Mouse (Mus musculus) heart, postnatal 0 days (tissue): Measurements from ENCODE around the gene Spindoc. TPM values are rescaled to one million over a fixed set of nuclear protein-coding genes. Genes with fewer than 3 reads are reported as not detected.
A peak's percentile ranks its signal among the peaks of the same experiment; 100 is the strongest.
"Not testable (repeated sequence)": the region's sequence is repeated elsewhere in the genome, so short reads cannot be mapped to it uniquely, and the experiment has no call there.

ENCODE experiments used
- ATAC-seq: fragments of 200-750 bp; cut with Nextera tagmentation; 2 replicates; pipeline ENCODE4 v1.8.0; 2017; ENCODE audit warnings: low read depth, moderate number of reproducible peaks, moderate library complexity; ENCODE audit not compliant: insufficient read depth
- DNase-seq: peaks from one replicate; pipeline ENCODE4 v3.0.0-alpha.2; 2016; ENCODE audit warnings: low spot score
- H3K27ac ChIP-seq: fragments of 300-500 bp; sonication (generic); 2 replicates; pipeline ENCODE4 v1.5.1; 2014; ENCODE audit warnings: low read depth, mild to moderate bottlenecking
- H3K27me3 ChIP-seq: fragments of 300-500 bp; sonication (generic); 2 replicates; pipeline ENCODE4 v1.6.1; 2014; ENCODE audit warnings: low read length, mixed read lengths; ENCODE audit not compliant: control insufficient read depth, insufficient read depth
- H3K36me3 ChIP-seq: fragments of 300-500 bp; sonication (generic); replicated peaks from 2 replicates; pipeline ENCODE4 v1.6.1; 2014; ENCODE audit warnings: low read length, mixed read lengths; ENCODE audit not compliant: control insufficient read depth, insufficient read depth
- H3K4me1 ChIP-seq: fragments of 300-500 bp; sonication (generic); 2 replicates; pipeline ENCODE4 v1.6.1; 2014; ENCODE audit warnings: antibody characterized with exemption; ENCODE audit not compliant: control insufficient read depth, insufficient read depth
- H3K4me2 ChIP-seq: fragments of 300-500 bp; sonication (generic); 2 replicates; pipeline ENCODE4 v1.6.1; 2014; ENCODE audit warnings: low read depth, mild to moderate bottlenecking, low read length, moderate library complexity
- H3K4me3 ChIP-seq: fragments of 300-500 bp; sonication (generic); 2 replicates; pipeline ENCODE4 v1.5.1; 2014; ENCODE audit warnings: low read depth, low read length
- H3K9ac ChIP-seq: fragments of 300-500 bp; sonication (generic); replicated peaks from 2 replicates; pipeline ENCODE4 v1.6.1; 2014; ENCODE audit warnings: low read depth, low read length, mixed read lengths
- H3K9me3 ChIP-seq: fragments of 300-500 bp; sonication (generic); replicated peaks from 2 replicates; pipeline ENCODE4 v1.6.1; 2016; ENCODE audit warnings: low read length; ENCODE audit not compliant: control insufficient read depth
- CTCF ChIP-seq: IDR thresholded peaks from 2 replicates; pipeline ENCODE4 v1.5.1; 2016; ENCODE audit warnings: antibody characterized with exemption, control low read depth, low read depth
- EP300 ChIP-seq: IDR thresholded peaks from 2 replicates; pipeline ENCODE4 v1.6.1; 2016; ENCODE audit warnings: antibody characterized with exemption, low read depth
- WGBS: fragments of 180-500 bp; shearing (Covaris S2); extraction: QIAGEN DNeasy Blood & Tissue Kit; methylation state at CpG from one replicate; pipeline ENCODE4 v1.1.7; 2014; 5-methylcytosine and 5-hydroxymethylcytosine counted together
- polyA plus RNA-seq: library from polyadenylated mRNA; unstranded; fragments of >200 nt; fragmentation: Nextera tagmentation; extraction: Ambion mirVana; gene quantifications from 2 replicates; pipeline ENCODE4 v1.2.1, GENCODE M21; 2015
- total RNA-seq: library from RNA; depleted of rRNA; stranded (reverse); fragments of >200 nt; gene quantifications from 2 replicates; pipeline ENCODE4 v1.2.3, GENCODE M21; 2014; ENCODE audit warnings: low replicate concordance

Spindoc gene
- total and polyA plus RNA-seq, 2 experiments from 2014 or later: 13.7 to 38.7 TPM

DNA sequence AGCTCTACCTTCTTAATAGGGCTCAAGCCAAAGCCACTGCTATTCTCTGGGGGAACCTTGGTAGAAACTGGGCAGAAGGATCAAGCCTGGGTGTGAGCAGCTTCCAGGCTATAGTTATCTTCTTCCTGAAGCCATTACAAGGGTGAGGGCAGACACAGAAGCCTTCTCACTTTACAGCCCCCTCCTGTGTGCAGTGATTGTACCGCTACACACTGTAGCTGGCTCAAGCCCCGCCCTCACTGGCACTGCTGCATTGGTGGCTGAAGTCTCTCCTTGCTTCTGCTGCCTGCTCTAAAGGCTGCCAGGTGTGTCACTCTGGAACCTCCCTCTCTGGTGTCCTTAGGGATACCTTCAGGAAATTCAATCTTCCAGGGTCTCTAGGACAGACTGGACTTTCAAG lies 29.6 kb upstream of the Spindoc start:
- Histone ChIP-seq H3K27me3 (no peaks in the 10 kb centered on the region), H3K36me3 (no peaks in the 10 kb centered on the region), H3K27ac (no peak overlapping the region), H3K9ac (no peak overlapping the region), H3K9me3 (no peaks in the 10 kb centered on the region), H3K4me3 (no peak overlapping the region), H3K4me2 (no peak overlapping the region), H3K4me1 (peaks cover 10% of the 10 kb centered on the region)
- TF ChIP-seq CTCF (no peak), EP300 (no peak)
- DNase-seq (no peak), ATAC-seq (no peak)
- WGBS: 41% methylated on average over 2 of the region's 2 CpGs

DNA sequence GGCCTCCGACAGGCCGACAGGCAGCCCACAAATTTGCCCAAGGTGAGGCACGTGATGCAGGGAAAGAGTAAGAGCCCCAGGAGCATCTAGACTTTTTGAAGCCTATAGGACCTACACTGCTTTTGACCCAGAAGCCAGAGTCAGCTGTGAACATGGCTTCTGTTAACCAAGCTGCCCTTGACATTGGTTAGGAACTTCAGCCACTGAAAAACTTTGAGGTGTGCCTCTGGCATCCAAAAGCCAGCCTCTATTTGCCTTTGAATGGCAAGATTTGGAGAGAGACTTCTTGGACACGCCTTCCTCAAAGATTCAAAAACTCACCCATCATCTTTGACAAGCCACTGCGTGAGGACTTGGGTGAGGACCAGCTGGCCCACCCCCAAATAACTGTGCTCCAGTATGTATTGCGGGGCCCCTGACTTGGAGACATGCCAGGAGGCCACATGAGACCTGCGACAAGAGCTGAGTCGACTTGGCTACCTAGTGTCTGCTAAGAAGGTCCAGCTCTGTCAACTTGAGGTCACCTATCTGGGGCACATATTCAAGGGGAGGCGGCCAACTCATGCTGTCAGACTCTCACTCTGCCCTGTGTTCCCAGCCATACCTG lies 21.9 kb upstream of the Spindoc start:
- ATAC-seq: no peak

DNA sequence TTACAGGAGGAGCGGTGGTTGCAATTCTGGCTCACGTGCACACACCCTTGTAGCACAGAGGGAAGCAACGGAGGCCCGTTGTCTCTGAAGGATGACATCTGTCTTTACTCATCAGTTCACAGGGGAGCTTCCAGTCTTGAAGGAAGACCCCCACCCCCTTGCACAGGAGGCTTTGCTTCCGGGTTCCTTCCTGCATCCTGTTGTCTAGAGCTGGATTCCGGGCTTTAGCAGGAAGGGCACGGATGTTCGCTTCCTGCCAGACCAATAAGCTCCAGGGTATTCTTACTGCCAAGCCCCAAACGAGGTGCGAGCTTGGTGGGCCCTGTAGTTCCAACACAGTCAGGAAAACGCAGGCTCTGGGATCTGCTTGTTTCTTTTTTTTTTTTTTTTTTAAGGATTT lies 17.8 kb upstream of the Spindoc start:
- no peak overlapping the region for H3K4me3 ChIP-seq
- H3K9ac ChIP-seq: no peak overlapping the region
- TF ChIP-seq EP300: no peak
- TF ChIP-seq CTCF: no peak
- peak overlapping the region; percentile 4; the same call in 1 of the 2 replicates for H3K4me2 ChIP-seq
- H3K36me3 ChIP-seq: no peaks in the 10 kb centered on the region
- peak; percentile 48 for ATAC-seq
- 0 out of 2 replicates have a peak, but pooled peaks cover 5% of the 10 kb centered on the region for H3K4me1 ChIP-seq
- 55% methylated on average over 11 of the region's 11 CpGs for WGBS
- H3K27ac ChIP-seq: peak overlapping the region; percentile 40; the same call in 1 of the 2 replicates
- no peaks in the 10 kb centered on the region for H3K27me3 ChIP-seq
- no peaks in the 10 kb centered on the region for H3K9me3 ChIP-seq
- DNase-seq: no peak

More for the DNA sequence above, 21.9 kb upstream of the Spindoc start:
- Histone ChIP-seq H3K4me3 (no peak overlapping the region), H3K27me3 (no peaks in the 10 kb centered on the region), H3K36me3 (no peaks in the 10 kb centered on the region), H3K9ac (no peak overlapping the region), H3K4me1 (0 out of 2 replicates have a peak, but pooled peaks cover 5% of the 10 kb centered on the region), H3K9me3 (no peaks in the 10 kb centered on the region), H3K4me2 (no peak overlapping the region), H3K27ac (no peak overlapping the region)
- TF ChIP-seq EP300: no peak
- no peak for TF ChIP-seq CTCF
- 48% methylated on average over 9 of the region's 9 CpGs for WGBS
- DNase-seq: no peak

DNA sequence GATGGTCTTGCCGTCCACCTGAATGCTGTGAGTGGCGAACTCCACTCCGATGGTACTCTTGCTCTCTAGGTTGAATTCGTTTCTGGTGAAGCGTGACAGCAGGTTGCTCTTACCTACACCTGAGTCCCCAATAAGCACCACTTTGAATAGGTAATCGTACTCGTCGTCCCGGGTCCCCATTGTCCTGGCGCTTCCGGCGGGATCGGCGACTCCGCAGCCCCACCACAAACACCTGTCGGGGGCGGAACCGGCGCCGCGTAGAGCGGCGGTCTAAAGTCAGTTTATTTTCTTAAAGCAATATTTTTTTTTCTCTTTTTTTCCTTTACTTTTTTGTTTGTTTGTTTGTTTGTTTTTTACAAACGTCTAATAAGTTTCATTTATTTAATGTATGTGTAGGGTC lies 16.1 kb upstream of the Spindoc start:
- not testable (repeated sequence) for H3K27ac ChIP-seq, H3K4me2 ChIP-seq, H3K4me1 ChIP-seq, DNase-seq, ATAC-seq, H3K36me3 ChIP-seq, H3K9me3 ChIP-seq, H3K27me3 ChIP-seq, H3K4me3 ChIP-seq, H3K9ac ChIP-seq
- WGBS: 40% methylated on average over 24 of the region's 24 CpGs

DNA sequence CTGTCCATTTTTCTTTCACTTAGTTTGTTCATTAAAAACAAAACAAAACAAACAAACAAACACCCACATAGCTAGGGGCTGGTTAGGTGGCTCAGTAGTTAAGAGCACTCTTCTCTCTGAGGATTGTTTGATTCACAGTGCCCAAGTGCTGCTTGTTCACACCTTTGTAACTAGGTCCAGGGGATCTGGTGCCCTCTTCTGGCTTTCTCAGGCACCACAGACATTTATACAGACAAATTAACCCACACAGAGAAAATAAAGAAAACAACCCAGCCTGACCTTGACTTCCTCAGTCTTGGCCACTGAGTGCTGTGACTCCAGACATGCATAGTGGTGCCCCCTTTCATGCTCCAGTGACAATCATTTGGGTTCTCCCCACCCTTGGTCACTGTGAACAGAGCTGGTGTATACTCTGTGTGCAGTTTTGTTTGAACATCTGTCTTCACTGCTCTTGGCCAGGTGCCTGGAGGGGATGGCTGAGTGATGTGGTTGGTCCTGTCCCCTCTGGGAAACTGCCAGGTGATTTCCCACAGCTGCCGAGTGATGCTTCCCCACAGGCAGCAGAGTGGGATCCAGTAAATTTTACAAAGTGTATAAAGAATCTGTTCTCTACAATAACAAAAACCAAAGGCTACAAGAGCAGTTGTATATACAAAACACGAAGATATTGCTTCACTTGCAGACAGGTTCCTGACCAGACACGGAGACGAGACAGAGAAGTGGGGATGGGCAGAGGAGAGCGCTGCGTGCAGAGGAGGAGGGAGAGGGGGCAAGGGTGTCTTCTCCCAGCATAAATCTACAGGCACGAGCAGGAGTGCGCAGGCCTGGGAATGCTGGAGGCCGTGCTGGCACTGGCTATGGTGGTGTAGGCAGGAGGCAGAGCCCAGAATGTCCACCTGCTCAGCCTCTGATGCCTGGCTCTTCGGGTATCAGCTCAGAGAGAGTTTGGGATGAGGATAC lies 14.4 kb upstream of the Spindoc start:
- WGBS: 74% methylated on average over 7 of the region's 10 CpGs
- H3K27ac ChIP-seq, ATAC-seq, H3K27me3 ChIP-seq, H3K9me3 ChIP-seq, H3K36me3 ChIP-seq, H3K4me3 ChIP-seq, H3K4me1 ChIP-seq, H3K9ac ChIP-seq, H3K4me2 ChIP-seq, DNase-seq: not testable (repeated sequence)
- peak; percentile 16; the same call in 1 of the 2 replicates for TF ChIP-seq CTCF
